22 mouse cellular contexts compared by ENCODE assay signal in genomic region chr4:79291091-79291490, GRCm38 (mm10).
DNase-seq lines count a peak whose midpoint lies in the region; ATAC-seq lines count a peak whose summit lies in the region.
"Had no signal": no experiment of that assay in that cellular context is flagged by ENCODE, and none has a peak within 500 bp of the region (broad histone marks: within the 10 kb centered on the region; RNA-seq: fewer than 3 reads in every experiment).

No protein-coding gene starts in this region.

- H3K36me3 ChIP-seq in forebrain, embryonic 13.5 days (ENCODE audit: poor library complexity, severe bottlenecking): no peaks in the 10 kb centered on the region
- H3K36me3 ChIP-seq in forebrain, embryonic 12.5 days (replicated peaks): no peaks in the 10 kb centered on the region
- no peaks in the 10 kb centered on the region for H3K36me3 ChIP-seq in neural tube, embryonic 12.5 days
- H3K36me3 ChIP-seq: embryonic facial prominence, embryonic 12.5 days; heart, embryonic 13.5 days; hindbrain, embryonic 15.5 days had no signal

- H3K27ac ChIP-seq in forebrain, embryonic 13.5 days: no peak overlapping the region
- no peak overlapping the region for H3K27ac ChIP-seq in forebrain, embryonic 12.5 days
- no peak overlapping the region for H3K27ac ChIP-seq in neural tube, embryonic 12.5 days
- H3K27ac ChIP-seq: embryonic facial prominence, embryonic 12.5 days; heart, embryonic 13.5 days; hindbrain, embryonic 15.5 days had no signal

- no peaks in the 10 kb centered on the region for H3K9me3 ChIP-seq in forebrain, embryonic 13.5 days (replicated peaks)
- H3K9me3 ChIP-seq in forebrain, embryonic 12.5 days: no peaks in the 10 kb centered on the region
- H3K9me3 ChIP-seq in neural tube, embryonic 12.5 days: no peaks in the 10 kb centered on the region
- H3K9me3 ChIP-seq: embryonic facial prominence, embryonic 12.5 days; heart, embryonic 13.5 days; hindbrain, embryonic 15.5 days had no signal

- H3K4me2 ChIP-seq in forebrain, embryonic 13.5 days: no peak overlapping the region
- no peak overlapping the region for H3K4me2 ChIP-seq in forebrain, embryonic 12.5 days
- H3K4me2 ChIP-seq in neural tube, embryonic 12.5 days (replicated peaks): no peak overlapping the region
- H3K4me2 ChIP-seq: embryonic facial prominence, embryonic 12.5 days; heart, embryonic 13.5 days; hindbrain, embryonic 15.5 days had no signal

- no peak overlapping the region for H3K4me3 ChIP-seq in forebrain, embryonic 13.5 days
- H3K4me3 ChIP-seq in forebrain, embryonic 12.5 days (replicated peaks): no peak overlapping the region
- H3K4me3 ChIP-seq in neural tube, embryonic 12.5 days: no peak overlapping the region
- H3K4me3 ChIP-seq: embryonic facial prominence, embryonic 12.5 days; heart, embryonic 13.5 days; hindbrain, embryonic 15.5 days had no signal

- 93% methylated on average over 1 of the region's 1 CpGs for WGBS in forebrain, embryonic 13.5 days
- WGBS in forebrain, embryonic 12.5 days: 78% methylated on average over 1 of the region's 1 CpGs
- 83% methylated on average over 1 of the region's 1 CpGs for WGBS in neural tube, embryonic 12.5 days

- no peak overlapping the region for H3K9ac ChIP-seq in forebrain, embryonic 13.5 days
- H3K9ac ChIP-seq in forebrain, embryonic 12.5 days: no peak overlapping the region
- H3K9ac ChIP-seq in neural tube, embryonic 12.5 days: no peak overlapping the region
- H3K9ac ChIP-seq: embryonic facial prominence, embryonic 12.5 days; heart, embryonic 13.5 days; hindbrain, embryonic 15.5 days had no signal

- 0 out of 2 replicates have a peak, but pooled peaks have one; percentile 21 for ATAC-seq in forebrain, embryonic 13.5 days
- no peak for ATAC-seq in forebrain, embryonic 12.5 days (ENCODE audit: low FRiP score)
- 0 out of 2 replicates have a peak, but pooled peaks have one; percentile 17 for ATAC-seq in neural tube, embryonic 12.5 days (ENCODE audit: low FRiP score, low read depth)
- ATAC-seq: activated CD4-positive, CD25-positive, alpha-beta regulatory T cell, adult 4 months; intestine, embryonic 16.5 days; Patski had no signal

- peak; percentile 5 for DNase-seq in layer of hippocampus, adult 11-12 months (ENCODE audit: low spot score)
- DNase-seq in layer of hippocampus, postnatal 25 days (ENCODE audit: extremely low spot score in 1 of 2, low spot score in 1 of 2): no peak
- DNase-seq in neural tube, embryonic 10.5 days (ENCODE audit: extremely low spot score, low spot score): no peak
- DNase-seq in telencephalon, adult 2 months (ENCODE audit: low read depth, low spot score): peak; percentile 18
- DNase-seq in spleen, postnatal 10 days (ENCODE audit: low spot score in 2 of 2): no peak
- DNase-seq: adrenal gland, adult 2 months; adrenal gland, postnatal 25 days; cerebellum, adult 11-12 months; cerebellum, adult 9-10 months; gastrocnemius, postnatal 36 days; heart, adult 11 months; heart, postnatal 36 days had no signal

- no peaks in the 10 kb centered on the region for H3K4me1 ChIP-seq in forebrain, embryonic 13.5 days
- H3K4me1 ChIP-seq in forebrain, embryonic 12.5 days: no peaks in the 10 kb centered on the region
- no peaks in the 10 kb centered on the region for H3K4me1 ChIP-seq in neural tube, embryonic 12.5 days
- H3K4me1 ChIP-seq: embryonic facial prominence, embryonic 12.5 days; heart, embryonic 13.5 days; hindbrain, embryonic 15.5 days had no signal

- no peaks in the 10 kb centered on the region for H3K27me3 ChIP-seq in forebrain, embryonic 13.5 days
- H3K27me3 ChIP-seq in forebrain, embryonic 12.5 days: no peaks in the 10 kb centered on the region
- no peaks in the 10 kb centered on the region for H3K27me3 ChIP-seq in neural tube, embryonic 12.5 days (replicated peaks)
- H3K27me3 ChIP-seq: CH12.LX; embryonic facial prominence, embryonic 12.5 days; heart, embryonic 13.5 days; hindbrain, embryonic 15.5 days; Patski had no signal

Comparison
In these comparisons a context has a peak if more than half of its experiments do, and no peak if none do; other contexts are left out.
1. DNase-seq: peak in layer of hippocampus, adult 11-12 months (single experiment) and telencephalon, adult 2 months (single experiment); none in layer of hippocampus, postnatal 25 days (0 of 2), neural tube, embryonic 10.5 days (single experiment) and spleen, postnatal 10 days (0 of 2).